Mouse (Mus musculus) left cerebral cortex, adult 18-20 months (tissue): ENCODE data around the gene Draxin. TPM values are rescaled to one million over a fixed set of nuclear protein-coding genes. Genes with fewer than 3 reads are reported as not detected.
"Not testable (repeated sequence)": the region's sequence is repeated elsewhere in the genome, so short reads cannot be mapped to it uniquely, and the experiment has no call there.

Experiments used
- DNase-seq, 2 experiments: peaks; one replicate each; pipeline ENCODE4 v3.0.0; 2021 to 2022; ENCODE audit warnings: low spot score in 2 of 2, mixed read lengths in 1 of 2
- total RNA-seq, 2 experiments: library from RNA; stranded (reverse); gene quantifications; 2 replicates each; pipeline ENCODE4 v1.2.3; 2021

Gene Draxin
- total RNA-seq, 2 experiments from 2014 or later = 0.19 to 0.21 TPM

DNA sequence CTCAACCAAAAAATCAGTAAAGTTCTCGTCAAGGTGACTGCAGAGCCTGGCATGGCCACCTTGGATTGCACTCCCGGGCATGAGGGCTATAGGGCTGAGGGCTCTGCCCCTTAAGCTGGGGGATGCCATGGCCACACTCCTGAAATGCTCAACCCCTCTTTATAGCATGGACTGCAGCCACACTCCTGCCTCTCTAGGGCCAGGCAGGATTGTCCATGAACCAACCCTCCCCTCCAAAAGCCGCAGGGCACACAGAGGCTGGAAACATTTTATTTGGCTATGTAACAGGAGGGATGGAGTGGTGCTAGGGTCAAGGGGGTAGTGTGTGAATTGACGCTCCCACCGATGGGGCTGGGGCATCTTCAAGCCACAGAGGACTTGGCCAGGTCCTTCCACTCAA, 22.0 kb upstream of the Draxin start:
- DNase-seq = no peak

- DNase-seq = peak; percentile 78 to 86
Observed at GRCm38 (mm10) chr4:148151267-148152168, 21.0 kb upstream of the Draxin start, which contains the start of gene Fbxo6. Gene Fbxo6, minus strand, starts transcription at chr4:148152140.

DNA sequence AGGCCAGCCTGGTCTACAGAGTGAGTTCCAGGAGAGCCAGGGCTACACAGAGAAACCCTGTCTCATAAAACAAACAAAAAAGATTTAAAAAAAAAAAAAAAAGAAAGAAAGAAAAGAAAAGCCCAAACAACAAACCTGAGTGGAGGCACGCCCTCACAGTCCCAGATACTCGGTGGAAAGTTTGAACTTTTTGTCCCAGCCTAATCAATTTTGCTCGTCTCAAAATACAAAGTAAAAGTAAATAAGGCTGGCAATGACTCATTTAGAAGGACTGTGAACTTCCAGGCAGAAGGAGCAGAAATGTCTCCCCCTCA, 20.4 kb upstream of the Draxin start:
- no peak for DNase-seq

- no peak for DNase-seq
Observed at GRCm38 (mm10) chr4:148150242-148150641, 19.7 kb upstream of the Draxin start.

- no peak for DNase-seq
Observed at GRCm38 (mm10) chr4:148149540-148149939, 19.0 kb upstream of the Draxin start.

DNA sequence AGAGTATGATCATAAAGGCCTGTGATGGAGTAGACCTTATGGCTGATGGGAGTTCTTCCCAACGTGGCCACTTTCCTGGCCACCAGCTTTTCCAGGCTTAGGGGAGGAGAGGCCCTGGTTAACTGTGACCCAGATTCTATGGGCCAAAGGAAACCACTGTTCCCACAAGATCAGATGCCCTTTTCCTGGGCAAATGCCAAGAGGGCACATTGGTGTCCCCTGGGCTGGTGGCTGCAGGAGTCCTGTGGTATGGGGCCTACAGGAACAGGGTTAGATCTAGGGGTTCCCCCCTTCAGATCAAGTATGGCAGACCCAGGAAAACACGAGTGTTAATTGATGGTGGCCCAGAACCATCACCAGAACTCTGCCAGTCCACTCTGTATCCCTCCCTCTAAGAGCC, 17.2 kb upstream of the Draxin start:
- DNase-seq = no peak

GRCm38 (mm10) chr4:148143721-148144120, 13.2 kb upstream of the Draxin start:
- DNase-seq = no peak

DNA sequence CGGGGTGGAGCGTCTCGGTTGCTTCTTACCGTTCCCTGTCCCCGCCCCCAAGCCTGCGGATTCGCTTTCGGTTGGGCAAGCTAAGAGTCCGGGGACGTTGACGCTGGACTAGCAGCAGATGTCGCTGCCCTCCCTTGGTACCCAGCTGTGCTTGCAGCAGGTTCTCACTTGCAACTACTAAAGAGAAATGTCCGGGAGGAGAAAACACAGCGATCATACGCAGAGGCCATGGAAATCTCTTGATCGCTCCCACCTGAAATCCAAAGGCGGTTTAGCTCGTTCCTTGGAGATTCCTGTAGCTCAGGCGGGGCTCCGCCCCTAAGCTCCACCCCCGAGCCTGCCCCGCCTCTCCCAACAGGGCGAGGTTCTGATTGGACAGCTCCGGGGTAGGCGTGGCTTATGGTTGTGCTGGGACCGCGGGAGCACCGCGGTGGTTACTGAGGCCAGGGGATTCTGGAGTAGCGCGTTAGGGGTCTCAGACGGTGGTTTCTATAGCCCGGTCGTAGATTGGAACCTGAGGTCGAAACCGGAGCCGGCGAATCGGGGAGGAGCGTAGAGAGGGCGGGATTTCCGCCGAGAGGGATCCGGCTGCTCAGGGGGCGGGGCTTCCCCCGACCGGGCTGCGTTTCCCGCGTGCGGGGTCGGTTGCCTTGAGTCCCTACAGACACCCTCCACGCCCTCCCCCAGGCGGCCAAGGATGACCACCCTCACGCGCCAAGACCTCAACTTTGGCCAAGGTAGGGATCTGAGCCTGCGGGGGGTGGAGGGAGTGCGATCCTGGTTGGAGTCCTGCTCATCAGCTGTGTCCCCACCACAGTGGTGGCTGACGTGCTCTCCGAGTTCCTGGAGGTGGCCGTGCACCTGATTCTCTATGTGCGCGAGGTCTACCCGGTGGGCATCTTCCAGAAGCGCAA, 9.9 kb upstream of the Draxin start:
- peak; percentile 86 to 91 for DNase-seq

GRCm38 (mm10) chr4:148139767-148140097, 9.2 kb upstream of the Draxin start:
- DNase-seq = no peak

DNA sequence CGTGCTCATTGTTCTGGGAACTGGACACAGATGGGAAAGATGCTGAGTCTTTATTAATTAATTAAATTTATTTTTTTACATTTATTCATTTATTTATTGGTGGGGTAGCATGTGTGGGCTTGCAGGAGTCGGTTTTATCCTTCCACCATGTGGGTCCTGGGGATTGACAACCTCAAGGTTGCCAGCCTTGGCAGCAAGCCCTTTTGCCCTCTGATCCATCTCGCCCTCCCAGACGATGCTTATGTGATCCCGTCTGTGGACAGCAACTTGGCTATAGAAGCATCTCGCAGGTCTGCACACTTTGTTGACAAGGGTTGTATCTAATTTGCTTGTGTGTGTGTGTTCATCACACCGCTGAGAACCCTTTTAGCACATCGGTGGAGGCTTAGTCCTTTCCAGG, 7.0 kb upstream of the Draxin start:
- no peak for DNase-seq

DNA sequence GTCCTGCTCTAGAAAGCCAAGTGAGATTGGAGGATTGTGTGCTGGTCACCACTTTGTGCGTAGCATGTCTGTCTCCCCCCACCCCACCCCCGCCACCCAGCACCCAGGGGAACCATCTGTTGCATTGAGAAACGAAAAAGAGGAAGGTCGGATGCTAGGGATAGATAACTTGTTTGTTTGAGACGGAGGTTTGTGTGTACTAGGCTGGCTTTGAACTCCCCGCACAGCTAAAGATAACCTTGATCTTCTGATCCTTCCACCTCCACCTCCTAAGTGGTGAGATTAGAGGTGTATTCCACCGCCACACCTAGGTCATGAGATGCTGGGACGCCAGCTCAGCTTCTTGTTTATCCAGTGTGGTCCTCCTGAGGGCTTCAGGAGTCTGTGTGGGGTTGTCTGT, 4.5 kb upstream of the Draxin start:
- no peak for DNase-seq

GRCm38 (mm10) chr4:148131497-148132081, 1.1 kb upstream of the Draxin start:
- DNase-seq = no peak

- DNase-seq = no peak
Observed at GRCm38 (mm10) chr4:148130133-148130532, 365 bp downstream of the Draxin start, which contains the start of gene Mad2l2. Gene Mad2l2, plus strand, starts transcription at chr4:148130384.

DNA sequence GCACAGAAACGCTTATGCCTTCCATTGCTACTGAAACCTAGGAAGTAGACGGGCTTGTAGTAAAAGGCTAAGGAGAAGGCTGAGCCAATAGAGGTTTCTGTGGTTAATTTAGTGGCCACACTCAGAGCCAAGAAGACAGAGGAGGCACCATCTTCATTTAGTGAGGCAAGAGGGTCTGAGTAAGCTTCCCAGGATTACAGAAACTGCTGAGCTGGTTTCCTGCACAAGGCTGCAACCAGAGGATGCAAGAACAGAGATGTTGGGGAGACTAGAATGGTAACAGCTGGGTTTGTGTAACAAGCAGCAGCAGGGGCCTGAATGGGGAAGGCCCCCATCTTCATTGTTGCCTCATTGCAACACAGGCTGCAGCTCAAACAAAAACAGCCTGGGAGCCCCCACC, 1.8 kb downstream of the Draxin start:
- DNase-seq = no peak

DNA sequence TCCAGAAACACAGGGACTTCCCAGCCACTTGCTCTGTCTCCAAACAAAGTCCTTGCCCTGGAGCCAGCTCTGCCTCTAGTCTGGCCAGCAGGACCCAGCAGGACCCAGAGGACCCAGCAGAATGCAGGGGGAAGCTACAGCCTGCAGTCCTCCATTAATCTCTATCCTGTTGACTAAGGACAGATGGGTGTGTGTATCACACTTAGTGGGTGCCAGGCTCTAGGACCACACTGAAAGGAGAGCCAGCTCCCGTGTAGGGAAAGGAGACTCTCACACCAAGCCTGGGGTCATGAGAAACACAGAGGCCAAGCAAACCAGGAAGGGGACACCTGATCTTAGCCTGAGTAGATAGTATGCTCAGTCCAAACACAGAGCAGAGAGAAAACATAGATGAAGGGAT, 2.3 kb downstream of the Draxin start:
- DNase-seq = no peak

DNA sequence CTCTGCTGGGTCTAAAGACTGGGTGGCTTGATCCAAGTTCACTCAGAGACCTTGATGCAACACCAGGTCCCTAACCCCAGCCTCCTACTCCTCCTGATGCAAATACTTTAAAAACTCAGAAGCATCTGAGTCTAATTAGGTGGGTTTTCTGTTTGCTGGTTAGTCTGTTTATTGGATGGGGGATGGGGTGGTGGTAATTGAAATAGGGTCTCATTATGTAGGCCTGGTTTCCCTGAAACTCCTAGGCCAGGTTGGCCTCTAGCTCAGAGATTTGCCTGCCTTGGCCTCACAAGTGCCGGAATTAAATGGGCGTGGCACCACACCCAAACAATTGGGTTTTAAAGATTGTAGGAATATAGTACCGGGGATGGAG, 7.8 kb downstream of the Draxin start:
- no peak for DNase-seq

- DNase-seq = no peak
Observed at GRCm38 (mm10) chr4:148121982-148122693, 8.4 kb downstream of the Draxin start.

- DNase-seq = no peak
Observed at GRCm38 (mm10) chr4:148121362-148121761, 9.1 kb downstream of the Draxin start.

- no peak for DNase-seq
Observed at GRCm38 (mm10) chr4:148120555-148120954, 9.9 kb downstream of the Draxin start.

GRCm38 (mm10) chr4:148119578-148119977, 10.9 kb downstream of the Draxin start:
- DNase-seq = not testable (repeated sequence)

DNA sequence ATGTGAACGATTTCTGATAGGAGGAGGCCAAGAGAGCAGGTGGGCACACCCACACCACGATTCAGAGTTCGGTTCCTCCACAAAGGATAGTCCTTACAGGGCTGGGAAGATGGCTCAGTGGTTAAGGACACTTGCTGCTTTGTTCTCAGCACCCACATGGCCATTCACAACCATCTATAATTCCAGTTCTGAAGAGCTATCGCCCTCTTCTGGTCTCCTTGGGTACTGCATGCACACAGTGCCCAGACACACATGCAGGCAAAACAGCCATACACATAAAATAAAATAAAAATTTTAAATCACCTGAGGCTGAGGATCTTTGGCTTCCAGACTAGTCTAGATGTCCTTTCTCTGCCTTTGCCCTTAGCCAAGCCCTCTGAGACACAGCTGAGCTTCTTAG, 13.1 kb downstream of the Draxin start:
- DNase-seq = no peak
